Mouse (Mus musculus): Measurements from ENCODE around the gene Olfr17. TPM values are rescaled to one million over a fixed set of nuclear protein-coding genes. Genes with fewer than 3 reads are reported as not detected.
"Not testable (repeated sequence)": the region's sequence is repeated elsewhere in the genome, so short reads cannot be mapped to it uniquely, and the experiment has no call there.

Olfr17 gene
- not detected in 2 replicates for polyA plus RNA-seq (2012; rRNA removed)

- TF ChIP-seq CTCF (IDR thresholded peaks at IDR 0.05; ENCODE audit: borderline replicate concordance, insufficient read depth, low read depth, low read length) (no peak), POLR2A (IDR thresholded peaks at IDR 0.05; ENCODE audit: borderline replicate concordance, insufficient read depth, low read length) (no peak)
- Histone ChIP-seq H3K27ac (ENCODE audit: insufficient read depth, low read length) (no peak within 1 kb of the TSS), H3K4me3 (replicated peaks; ENCODE audit: insufficient read depth, low read depth, low read length) (no peak within 1 kb of the TSS), H3K4me1 (ENCODE audit: control insufficient read depth, insufficient read depth, low read length) (no peaks in the 10 kb centered on the region), H3K27me3 (ENCODE audit: control insufficient read depth, insufficient read depth, low read length) (no peaks in the 10 kb centered on the region)
- WGBS = 38% methylated on average over 1 of the region's 1 CpGs
- no peak for DNase-seq
These were observed at the start of gene Olfr17 for GRCm38 (mm10) chr7:107092920-107093319. Gene Olfr17, plus strand, starts transcription at chr7:107093220.

- no peak for TF ChIP-seq CTCF (IDR thresholded peaks at IDR 0.05; ENCODE audit: borderline replicate concordance, insufficient read depth, low read depth, low read length)
- Histone ChIP-seq H3K4me1 (ENCODE audit: control insufficient read depth, insufficient read depth, low read length) (no peaks in the 10 kb centered on the region; the same call in 1 of the 2 replicates), H3K27ac (ENCODE audit: insufficient read depth, low read length) (no peak overlapping the region), H3K27me3 (ENCODE audit: control insufficient read depth, insufficient read depth, low read length) (no peaks in the 10 kb centered on the region), H3K4me3 (replicated peaks; ENCODE audit: insufficient read depth, low read depth, low read length) (no peak overlapping the region)
- WGBS = 72% methylated on average over 1 of the region's 1 CpGs
- no peak for DNase-seq
These were observed 48.6 kb upstream of the Olfr17 start for GRCm38 (mm10) chr7:107044407-107044806.

- TF ChIP-seq POLR2A (IDR thresholded peaks at IDR 0.05; ENCODE audit: borderline replicate concordance, insufficient read depth, low read length) (no peak), CTCF (IDR thresholded peaks at IDR 0.05; ENCODE audit: borderline replicate concordance, insufficient read depth, low read depth, low read length) (no peak)
- 1% methylated on average over 5 of the region's 5 CpGs for WGBS
- no peak for DNase-seq
These were observed 47.2 kb upstream of the Olfr17 start for GRCm38 (mm10) chr7:107045833-107046232.

GRCm38 (mm10) chr7:107047578-107047977, 45.4 kb upstream of the Olfr17 start:
- Histone ChIP-seq H3K4me3 (replicated peaks; ENCODE audit: insufficient read depth, low read depth, low read length) (no peak overlapping the region), H3K27me3 (ENCODE audit: control insufficient read depth, insufficient read depth, low read length) (no peaks in the 10 kb centered on the region), H3K4me1 (ENCODE audit: control insufficient read depth, insufficient read depth, low read length) (no peaks in the 10 kb centered on the region), H3K27ac (ENCODE audit: insufficient read depth, low read length) (no peak overlapping the region)
- TF ChIP-seq POLR2A (IDR thresholded peaks at IDR 0.05; ENCODE audit: borderline replicate concordance, insufficient read depth, low read length) (no peak), CTCF (IDR thresholded peaks at IDR 0.05; ENCODE audit: borderline replicate concordance, insufficient read depth, low read depth, low read length) (no peak)
- 21% methylated on average over 3 of the region's 3 CpGs for WGBS
- DNase-seq = no peak

More at GRCm38 (mm10) chr7:107045833-107046232, 47.2 kb upstream of the Olfr17 start:
- Histone ChIP-seq H3K4me3 (replicated peaks; ENCODE audit: insufficient read depth, low read depth, low read length) (no peak overlapping the region), H3K4me1 (ENCODE audit: control insufficient read depth, insufficient read depth, low read length) (no peaks in the 10 kb centered on the region; the same call in 1 of the 2 replicates), H3K27me3 (ENCODE audit: control insufficient read depth, insufficient read depth, low read length) (no peaks in the 10 kb centered on the region), H3K27ac (ENCODE audit: insufficient read depth, low read length) (no peak overlapping the region)

GRCm38 (mm10) chr7:107070681-107071080, 22.3 kb upstream of the Olfr17 start, which contains the start of gene Olfr714:
Gene Olfr714, plus strand, starts transcription at chr7:107070981.
- H3K4me3 ChIP-seq (replicated peaks; ENCODE audit: insufficient read depth, low read depth, low read length) = no peak within 1 kb of the TSS
- H3K27me3 ChIP-seq (ENCODE audit: control insufficient read depth, insufficient read depth, low read length) = no peaks in the 10 kb centered on the region
- WGBS = 93% methylated on average over 2 of the region's 2 CpGs

GRCm38 (mm10) chr7:107110269-107110668, 17.2 kb downstream of the Olfr17 start, which contains the start of gene Olfr715b:
Gene Olfr715b, minus strand, starts transcription at chr7:107110369.
- H3K4me3 ChIP-seq (replicated peaks; ENCODE audit: insufficient read depth, low read depth, low read length); DNase-seq; H3K27me3 ChIP-seq (ENCODE audit: control insufficient read depth, insufficient read depth, low read length); H3K27ac ChIP-seq (ENCODE audit: insufficient read depth, low read length); H3K4me1 ChIP-seq (ENCODE audit: control insufficient read depth, insufficient read depth, low read length): not testable (repeated sequence)
- WGBS = 73% methylated on average over 2 of the region's 2 CpGs

More at GRCm38 (mm10) chr7:107070681-107071080, 22.3 kb upstream of the Olfr17 start, which contains the start of gene Olfr714:
- Histone ChIP-seq H3K4me1 (ENCODE audit: control insufficient read depth, insufficient read depth, low read length) (no peaks in the 10 kb centered on the region), H3K27ac (ENCODE audit: insufficient read depth, low read length) (no peak within 1 kb of the TSS)
- no peak for DNase-seq
- TF ChIP-seq POLR2A (IDR thresholded peaks at IDR 0.05; ENCODE audit: borderline replicate concordance, insufficient read depth, low read length) (no peak), CTCF (IDR thresholded peaks at IDR 0.05; ENCODE audit: borderline replicate concordance, insufficient read depth, low read depth, low read length) (no peak)

- not testable (repeated sequence) for H3K4me3 ChIP-seq (replicated peaks; ENCODE audit: insufficient read depth, low read depth, low read length); H3K27ac ChIP-seq (ENCODE audit: insufficient read depth, low read length); H3K4me1 ChIP-seq (ENCODE audit: control insufficient read depth, insufficient read depth, low read length); H3K27me3 ChIP-seq (ENCODE audit: control insufficient read depth, insufficient read depth, low read length); DNase-seq
- 88% methylated on average over 3 of the region's 3 CpGs for WGBS
These were observed 38.0 kb downstream of the Olfr17 start, which contains the start of gene Olfr715 for GRCm38 (mm10) chr7:107130983-107131382. Gene Olfr715, minus strand, starts transcription at chr7:107131083.

GRCm38 (mm10) chr7:107138027-107138426, 45.0 kb downstream of the Olfr17 start, which contains the start of gene Olfr716:
Gene Olfr716, plus strand, starts transcription at chr7:107138327.
- DNase-seq; H3K27me3 ChIP-seq (ENCODE audit: control insufficient read depth, insufficient read depth, low read length); H3K4me3 ChIP-seq (replicated peaks; ENCODE audit: insufficient read depth, low read depth, low read length); H3K27ac ChIP-seq (ENCODE audit: insufficient read depth, low read length); H3K4me1 ChIP-seq (ENCODE audit: control insufficient read depth, insufficient read depth, low read length): not testable (repeated sequence)
- WGBS = 60% methylated on average over 2 of the region's 2 CpGs

Other genes starting within 250 kb of the Olfr17 start
- gene Olfr703, start 249.9 kb upstream of the Olfr17 start, polyA plus RNA-seq (2012; rRNA removed) = not detected in 2 replicates
- gene Olfr704, start 230.0 kb upstream of the Olfr17 start, polyA plus RNA-seq (2012; rRNA removed) = not detected in 2 replicates
- not detected in 2 replicates for gene Olfr705, start 216.3 kb upstream of the Olfr17 start, polyA plus RNA-seq (2012; rRNA removed)
- gene Olfr706, start 205.1 kb upstream of the Olfr17 start, polyA plus RNA-seq (2012; rRNA removed) = not detected in 2 replicates
- not detected in 2 replicates for gene Olfr707, start 192.0 kb upstream of the Olfr17 start, polyA plus RNA-seq (2012; rRNA removed)
- gene Olfr1532-ps1, start 185.2 kb upstream of the Olfr17 start, polyA plus RNA-seq (2012; rRNA removed) = not detected in 2 replicates
- gene Olfr709-ps1, start 161.0 kb upstream of the Olfr17 start, polyA plus RNA-seq (2012; rRNA removed) = not detected in 2 replicates
- gene Olfr710, start 144.9 kb upstream of the Olfr17 start, polyA plus RNA-seq (2012; rRNA removed) = not detected in 2 replicates
- gene Olfr6, start 129.3 kb upstream of the Olfr17 start, polyA plus RNA-seq (2012; rRNA removed) = not detected in 2 replicates
- gene Olfr711, start 117.8 kb upstream of the Olfr17 start, polyA plus RNA-seq (2012; rRNA removed) = not detected in 2 replicates
- gene Olfr2, start 87.1 kb upstream of the Olfr17 start, polyA plus RNA-seq (2012; rRNA removed) = not detected in 2 replicates
- not detected in 2 replicates for gene Olfr713, start 62.0 kb upstream of the Olfr17 start, polyA plus RNA-seq (2012; rRNA removed)
- gene Olfr714, start 22.2 kb upstream of the Olfr17 start, polyA plus RNA-seq (2012; rRNA removed) = not detected in 2 replicates
- not detected in 2 replicates for gene Olfr715b, start 17.1 kb downstream of the Olfr17 start, polyA plus RNA-seq (2012; rRNA removed)
- gene Olfr715, start 37.9 kb downstream of the Olfr17 start, polyA plus RNA-seq (2012; rRNA removed) = not detected in 2 replicates
- gene Olfr716, start 45.1 kb downstream of the Olfr17 start, polyA plus RNA-seq (2012; rRNA removed) = not detected in 2 replicates
- gene Nlrp14, start 73.8 kb downstream of the Olfr17 start, polyA plus RNA-seq (2012; rRNA removed) = not detected in 2 replicates
- not detected in 2 replicates for gene Rbmxl2, start 116.2 kb downstream of the Olfr17 start, polyA plus RNA-seq (2012; rRNA removed)

Measured in cerebellum, adult 2 months (tissue).